Mouse (Mus musculus): Measurements from ENCODE around the gene Gsto2.

- TF ChIP-seq CTCF (IDR thresholded peaks at IDR 0.05; ENCODE audit: borderline replicate concordance, control insufficient read depth, extremely low read depth, insufficient read depth, low read length, poor library complexity) (no peak), POLR2A (IDR thresholded peaks at IDR 0.05; ENCODE audit: control insufficient read depth, extremely low read depth, insufficient read depth, low read length, poor library complexity) (no peak)
These were observed 61.7 kb downstream of the Gsto2 start for GRCm38 (mm10) chr19:47927032-47927431.

All from thymus, adult 2 months (tissue).